Mouse (Mus musculus) megakaryocyte, embryonic 14.5 days (primary cell): ENCODE data around the gene Vars.

Source experiments
- FLI1 ChIP-seq: IDR thresholded peaks from 2 replicates; pipeline ENCODE4 v1.6.1; 2012; ENCODE audit warnings: low read length, inconsistent platforms, mixed read lengths
- GATA1 ChIP-seq: IDR thresholded peaks from 3 replicates; pipeline ENCODE4 v1.6.1; 2012; ENCODE audit warnings: mixed read lengths, low read length, inconsistent platforms, borderline replicate concordance

DNA sequence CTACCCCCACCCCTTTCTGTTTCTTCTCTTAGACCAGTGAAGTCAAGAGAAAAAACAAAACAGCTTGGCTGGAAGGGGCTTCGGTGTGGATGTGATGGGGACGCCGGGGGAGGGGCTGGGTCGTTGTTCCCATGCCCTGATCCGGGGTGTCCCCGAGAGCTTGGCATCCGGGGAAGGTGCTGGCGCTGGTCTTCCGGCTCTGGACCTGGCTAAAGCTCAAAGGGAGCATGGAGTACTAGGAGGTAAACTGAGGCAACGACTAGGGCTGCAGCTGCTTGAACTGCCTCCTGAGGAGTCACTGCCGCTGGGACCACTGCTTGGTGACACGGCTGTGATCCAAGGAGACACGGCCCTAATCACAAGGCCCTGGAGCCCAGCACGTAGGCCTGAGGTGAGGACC lies 59.3 kb downstream of the Vars start:
- TF ChIP-seq GATA1, result no peak
- no peak for TF ChIP-seq FLI1
